Mouse (Mus musculus): Measurements from ENCODE around the gene Ccl12. TPM values are rescaled to one million over a fixed set of nuclear protein-coding genes. Genes with fewer than 3 reads are reported as not detected.

The Ccl12 gene
- polyA plus RNA-seq, 1 experiment from 2014 or later, result 0.43 TPM

DNA sequence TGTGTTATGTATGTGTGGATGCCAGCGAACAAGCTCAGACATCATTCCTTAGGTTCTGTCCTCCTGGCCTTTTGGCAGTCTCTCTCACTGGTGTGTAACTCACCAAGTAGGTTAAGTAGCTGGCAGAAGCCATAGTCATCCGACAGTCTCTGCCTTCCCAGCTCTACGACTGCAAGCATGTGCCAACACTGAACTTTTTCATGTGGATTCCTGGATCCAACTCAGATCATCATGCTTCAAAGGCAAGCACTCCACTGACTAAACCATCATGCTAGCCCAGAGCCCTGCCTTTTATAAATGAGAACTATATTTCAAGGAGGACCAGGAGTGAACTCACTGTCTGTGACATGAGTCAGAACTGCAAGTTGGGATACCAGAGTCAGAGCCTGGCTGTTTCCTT is 28.0 kb upstream of the Ccl12 start:
- H3K4me2 ChIP-seq (ENCODE audit: low read depth, low read length), result no peak overlapping the region
- no peak overlapping the region for H3K27ac ChIP-seq (ENCODE audit: low read depth, low read length)
- no peaks in the 10 kb centered on the region for H3K27me3 ChIP-seq (ENCODE audit: control insufficient read depth, insufficient read depth, low read length)
- no peaks in the 10 kb centered on the region for H3K9me3 ChIP-seq (ENCODE audit: control insufficient read depth, low read length)
- no peak overlapping the region for H3K4me3 ChIP-seq (ENCODE audit: low read depth, low read length)
- H3K4me1 ChIP-seq (ENCODE audit: control insufficient read depth, insufficient read depth, low read length), result no peaks in the 10 kb centered on the region
- no peaks in the 10 kb centered on the region for H3K36me3 ChIP-seq (ENCODE audit: control insufficient read depth, insufficient read depth, low read length)
- WGBS, result 94% methylated on average over 3 of the region's 3 CpGs
- no peak overlapping the region for H3K9ac ChIP-seq (replicated peaks; ENCODE audit: low read depth, low read length)
- no peak for ATAC-seq (ENCODE audit: low read depth)

DNA sequence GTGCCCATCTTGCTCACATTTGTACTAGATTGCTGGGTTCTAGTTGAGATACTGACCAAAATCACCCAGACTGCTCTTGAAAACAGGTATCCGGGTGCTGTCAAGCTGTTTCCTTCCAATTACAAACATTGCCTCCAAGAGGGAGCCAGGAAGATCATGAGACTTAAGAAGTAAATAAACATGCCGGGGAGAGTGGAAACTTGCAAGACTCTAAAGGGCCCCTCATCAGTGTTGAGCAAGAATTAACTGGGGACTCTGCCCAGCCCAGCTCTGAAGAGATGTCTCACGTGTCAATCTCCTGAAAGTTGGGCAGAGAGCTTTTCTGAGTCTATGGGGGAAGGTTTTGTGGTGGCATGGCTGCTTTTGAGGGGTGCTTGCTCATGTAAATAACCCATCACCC is 24.6 kb upstream of the Ccl12 start:
- no peak for ATAC-seq (ENCODE audit: low read depth)
- H3K36me3 ChIP-seq (ENCODE audit: control insufficient read depth, insufficient read depth, low read length), result no peaks in the 10 kb centered on the region
- H3K9ac ChIP-seq (replicated peaks; ENCODE audit: low read depth, low read length), result no peak overlapping the region
- no peak overlapping the region for H3K27ac ChIP-seq (ENCODE audit: low read depth, low read length)
- H3K4me1 ChIP-seq (ENCODE audit: control insufficient read depth, insufficient read depth, low read length), result no peaks in the 10 kb centered on the region
- WGBS, result 73% methylated on average over 3 of the region's 3 CpGs
- no peaks in the 10 kb centered on the region for H3K27me3 ChIP-seq (ENCODE audit: control insufficient read depth, insufficient read depth, low read length)
- no peaks in the 10 kb centered on the region for H3K9me3 ChIP-seq (ENCODE audit: control insufficient read depth, low read length)
- H3K4me2 ChIP-seq (ENCODE audit: low read depth, low read length), result no peak overlapping the region
- no peak overlapping the region for H3K4me3 ChIP-seq (ENCODE audit: low read depth, low read length)

- Histone ChIP-seq H3K36me3 (ENCODE audit: control insufficient read depth, insufficient read depth, low read length) (no peaks in the 10 kb centered on the region), H3K27ac (ENCODE audit: low read depth, low read length) (no peak overlapping the region), H3K9ac (replicated peaks; ENCODE audit: low read depth, low read length) (no peak overlapping the region), H3K27me3 (ENCODE audit: control insufficient read depth, insufficient read depth, low read length) (no peaks in the 10 kb centered on the region), H3K9me3 (ENCODE audit: control insufficient read depth, low read length) (no peaks in the 10 kb centered on the region), H3K4me3 (ENCODE audit: low read depth, low read length) (no peak overlapping the region), H3K4me1 (ENCODE audit: control insufficient read depth, insufficient read depth, low read length) (no peaks in the 10 kb centered on the region), H3K4me2 (ENCODE audit: low read depth, low read length) (no peak overlapping the region)
- no peak for ATAC-seq (ENCODE audit: low read depth)
These were observed 23.4 kb upstream of the Ccl12 start for GRCm38 (mm10) chr11:82078136-82078730.

GRCm38 (mm10) chr11:82080865-82081264 is 20.8 kb upstream of the Ccl12 start:
- Histone ChIP-seq H3K4me3 (ENCODE audit: low read depth, low read length) (no peak overlapping the region), H3K4me2 (ENCODE audit: low read depth, low read length) (no peak overlapping the region), H3K27me3 (ENCODE audit: control insufficient read depth, insufficient read depth, low read length) (no peaks in the 10 kb centered on the region), H3K27ac (ENCODE audit: low read depth, low read length) (no peak overlapping the region), H3K36me3 (ENCODE audit: control insufficient read depth, insufficient read depth, low read length) (no peaks in the 10 kb centered on the region), H3K4me1 (ENCODE audit: control insufficient read depth, insufficient read depth, low read length) (no peaks in the 10 kb centered on the region), H3K9me3 (ENCODE audit: control insufficient read depth, low read length) (no peaks in the 10 kb centered on the region), H3K9ac (replicated peaks; ENCODE audit: low read depth, low read length) (no peak overlapping the region)
- 85% methylated on average over 3 of the region's 3 CpGs for WGBS
- no peak for ATAC-seq (ENCODE audit: low read depth)

- Histone ChIP-seq H3K27me3 (ENCODE audit: control insufficient read depth, insufficient read depth, low read length) (no peaks in the 10 kb centered on the region), H3K4me2 (ENCODE audit: low read depth, low read length) (no peak overlapping the region), H3K27ac (ENCODE audit: low read depth, low read length) (no peak overlapping the region), H3K4me1 (ENCODE audit: control insufficient read depth, insufficient read depth, low read length) (no peaks in the 10 kb centered on the region), H3K9me3 (ENCODE audit: control insufficient read depth, low read length) (no peaks in the 10 kb centered on the region), H3K36me3 (ENCODE audit: control insufficient read depth, insufficient read depth, low read length) (no peaks in the 10 kb centered on the region), H3K9ac (replicated peaks; ENCODE audit: low read depth, low read length) (no peak overlapping the region), H3K4me3 (ENCODE audit: low read depth, low read length) (no peak overlapping the region)
- 61% methylated on average over 3 of the region's 3 CpGs for WGBS
- ATAC-seq (ENCODE audit: low read depth), result no peak
These were observed 17.3 kb upstream of the Ccl12 start for GRCm38 (mm10) chr11:82084360-82084759.

GRCm38 (mm10) chr11:82099511-82100323 is 1.9 kb upstream of the Ccl12 start:
- Histone ChIP-seq H3K4me1 (ENCODE audit: control insufficient read depth, insufficient read depth, low read length) (no peaks in the 10 kb centered on the region), H3K27ac (ENCODE audit: low read depth, low read length) (no peak overlapping the region), H3K27me3 (ENCODE audit: control insufficient read depth, insufficient read depth, low read length) (no peaks in the 10 kb centered on the region), H3K36me3 (ENCODE audit: control insufficient read depth, insufficient read depth, low read length) (no peaks in the 10 kb centered on the region), H3K4me3 (ENCODE audit: low read depth, low read length) (no peak overlapping the region), H3K9me3 (ENCODE audit: control insufficient read depth, low read length) (no peaks in the 10 kb centered on the region), H3K9ac (replicated peaks; ENCODE audit: low read depth, low read length) (no peak overlapping the region), H3K4me2 (ENCODE audit: low read depth, low read length) (no peak overlapping the region)
- no peak for ATAC-seq (ENCODE audit: low read depth)
- WGBS, result 93% methylated on average over 10 of the region's 10 CpGs

GRCm38 (mm10) chr11:82101087-82101486 is 558 bp upstream of the Ccl12 start:
- Histone ChIP-seq H3K9ac (replicated peaks; ENCODE audit: low read depth, low read length) (no peak overlapping the region), H3K4me2 (ENCODE audit: low read depth, low read length) (no peak overlapping the region), H3K9me3 (ENCODE audit: control insufficient read depth, low read length) (no peaks in the 10 kb centered on the region), H3K4me1 (ENCODE audit: control insufficient read depth, insufficient read depth, low read length) (no peaks in the 10 kb centered on the region), H3K27ac (ENCODE audit: low read depth, low read length) (no peak overlapping the region), H3K4me3 (ENCODE audit: low read depth, low read length) (no peak overlapping the region), H3K36me3 (ENCODE audit: control insufficient read depth, insufficient read depth, low read length) (no peaks in the 10 kb centered on the region), H3K27me3 (ENCODE audit: control insufficient read depth, insufficient read depth, low read length) (no peaks in the 10 kb centered on the region)
- no peak for ATAC-seq (ENCODE audit: low read depth)
- WGBS, result 83% methylated on average over 4 of the region's 4 CpGs

DNA sequence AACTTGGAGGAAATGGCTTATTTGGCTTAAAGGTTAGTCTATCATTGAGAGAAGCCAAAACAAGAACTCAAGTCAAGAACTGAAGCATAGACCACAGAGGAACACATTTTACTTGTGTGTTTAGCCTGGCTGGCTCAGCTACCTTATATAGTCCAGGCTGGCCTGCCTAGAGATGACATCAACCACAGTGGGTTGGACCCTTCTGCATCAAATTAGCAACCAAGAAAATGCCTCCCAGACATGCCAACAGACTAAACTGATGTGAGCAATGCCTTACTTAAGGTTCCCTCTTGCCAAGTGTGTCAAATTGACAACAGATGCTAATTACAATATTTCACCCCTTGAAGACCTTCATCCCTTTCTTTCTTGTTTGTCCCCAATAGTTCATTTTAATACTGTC is 8.0 kb downstream of the Ccl12 start:
- Histone ChIP-seq H3K9ac (replicated peaks; ENCODE audit: low read depth, low read length) (no peak overlapping the region), H3K4me1 (ENCODE audit: control insufficient read depth, insufficient read depth, low read length) (no peaks in the 10 kb centered on the region), H3K36me3 (ENCODE audit: control insufficient read depth, insufficient read depth, low read length) (no peaks in the 10 kb centered on the region), H3K4me2 (ENCODE audit: low read depth, low read length) (no peak overlapping the region), H3K27ac (ENCODE audit: low read depth, low read length) (no peak overlapping the region), H3K27me3 (ENCODE audit: control insufficient read depth, insufficient read depth, low read length) (no peaks in the 10 kb centered on the region), H3K9me3 (ENCODE audit: control insufficient read depth, low read length) (no peaks in the 10 kb centered on the region), H3K4me3 (ENCODE audit: low read depth, low read length) (no peak overlapping the region)
- no peak for ATAC-seq (ENCODE audit: low read depth)

- no peak for ATAC-seq (ENCODE audit: low read depth)
- whole genome bisulfite sequencing, result 74% methylated on average over 6 of the region's 6 CpGs
These were observed 9.0 kb downstream of the Ccl12 start for GRCm38 (mm10) chr11:82110372-82111248.

More at GRCm38 (mm10) chr11:82110372-82111248, 9.0 kb downstream of the Ccl12 start:
- H3K9ac ChIP-seq (replicated peaks; ENCODE audit: low read depth, low read length), result no peak overlapping the region
- no peaks in the 10 kb centered on the region for H3K9me3 ChIP-seq (ENCODE audit: control insufficient read depth, low read length)
- no peaks in the 10 kb centered on the region for H3K4me1 ChIP-seq (ENCODE audit: control insufficient read depth, insufficient read depth, low read length)
- H3K36me3 ChIP-seq (ENCODE audit: control insufficient read depth, insufficient read depth, low read length), result no peaks in the 10 kb centered on the region
- no peak overlapping the region for H3K4me2 ChIP-seq (ENCODE audit: low read depth, low read length)
- H3K27ac ChIP-seq (ENCODE audit: low read depth, low read length), result no peak overlapping the region
- no peak overlapping the region for H3K4me3 ChIP-seq (ENCODE audit: low read depth, low read length)
- H3K27me3 ChIP-seq (ENCODE audit: control insufficient read depth, insufficient read depth, low read length), result no peaks in the 10 kb centered on the region
